Mouse (Mus musculus): Measurements from ENCODE around the gene Taar1. TPM values are rescaled to one million over a fixed set of nuclear protein-coding genes. Genes with fewer than 3 reads are reported as not detected.
A peak's percentile ranks its signal among the peaks of the same experiment; 100 is the strongest.

Taar1 gene
- polyA plus RNA-seq (2015; fragmentation: Nextera tagmentation; extraction: Ambion mirVana) = not detected in 2 replicates

DNA sequence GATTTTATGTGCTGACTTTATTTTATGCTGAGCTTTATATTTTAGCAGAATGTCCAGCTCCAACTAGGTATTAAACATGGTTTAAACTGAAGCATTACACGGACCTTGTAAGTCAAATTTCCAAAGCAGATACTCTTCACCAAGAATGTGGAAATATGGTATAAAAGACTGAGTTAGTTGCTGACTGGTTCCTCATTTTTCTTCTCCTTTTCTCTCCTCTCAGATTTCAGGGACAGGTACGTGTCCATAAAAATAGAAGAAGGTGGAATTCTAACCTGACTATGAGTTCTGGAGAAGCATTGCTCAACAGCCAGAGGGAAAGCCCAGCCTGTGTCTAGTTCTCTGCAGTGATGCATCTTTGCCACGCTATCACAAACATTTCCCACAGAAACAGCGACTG lies at the start of gene Taar1:
Gene Taar1 (plus strand): TSS at position 301 of the 400 bp plus-strand sequence.
- ATAC-seq (ENCODE audit: low read depth) = no peak
- no peak within 1 kb of the TSS for H3K9ac ChIP-seq (ENCODE audit: low read depth, low read length)
- H3K9me3 ChIP-seq (replicated peaks; ENCODE audit: control insufficient read depth, low read length) = no peaks in the 10 kb centered on the region
- H3K4me2 ChIP-seq (ENCODE audit: low read depth, low read length) = no peak within 1 kb of the TSS
- WGBS (ENCODE audit: insufficient replicate concordance) = 56% methylated on average over 4 of the region's 4 CpGs
- H3K4me3 ChIP-seq (ENCODE audit: low read depth, low read length) = no peak within 1 kb of the TSS
- no peak within 1 kb of the TSS for H3K27ac ChIP-seq (ENCODE audit: low read length)
- H3K4me1 ChIP-seq (ENCODE audit: control insufficient read depth, low read depth, low read length) = no peaks in the 10 kb centered on the region
- H3K27me3 ChIP-seq (ENCODE audit: control insufficient read depth, insufficient read depth, low read depth, low read length) = no peaks in the 10 kb centered on the region
- H3K36me3 ChIP-seq (ENCODE audit: control insufficient read depth, insufficient read depth) = no peaks in the 10 kb centered on the region

DNA sequence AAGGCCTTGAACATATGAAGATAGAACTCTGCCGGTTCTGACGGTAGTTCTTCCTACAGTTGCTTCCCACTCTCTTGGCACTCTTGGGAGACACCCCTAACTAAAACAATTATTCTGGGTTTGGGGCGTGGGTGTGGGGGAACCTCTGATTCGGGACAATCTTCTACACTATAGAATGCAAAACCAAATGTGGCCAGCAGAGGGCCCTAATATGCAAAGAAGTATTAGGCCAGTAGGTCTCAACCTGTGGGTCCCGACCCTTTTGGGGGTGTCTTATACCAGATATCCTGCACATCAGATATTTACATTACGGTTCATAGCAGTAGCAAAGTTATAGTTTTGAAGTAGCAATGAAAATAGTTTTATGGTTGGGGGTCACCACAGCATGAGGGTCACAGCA lies 39.5 kb upstream of the Taar1 start:
- Histone ChIP-seq H3K9me3 (replicated peaks; ENCODE audit: control insufficient read depth, low read length) (no peaks in the 10 kb centered on the region), H3K4me2 (ENCODE audit: low read depth, low read length) (no peak overlapping the region), H3K4me1 (ENCODE audit: control insufficient read depth, low read depth, low read length) (no peaks in the 10 kb centered on the region), H3K27ac (ENCODE audit: low read length) (no peak overlapping the region), H3K4me3 (ENCODE audit: low read depth, low read length) (no peak overlapping the region), H3K27me3 (ENCODE audit: control insufficient read depth, insufficient read depth, low read depth, low read length) (no peaks in the 10 kb centered on the region), H3K9ac (ENCODE audit: low read depth, low read length) (no peak overlapping the region), H3K36me3 (ENCODE audit: control insufficient read depth, insufficient read depth) (no peaks in the 10 kb centered on the region)
- 63% methylated on average over 6 of the region's 6 CpGs for WGBS (ENCODE audit: insufficient replicate concordance)
- ATAC-seq (ENCODE audit: low read depth) = no peak

DNA sequence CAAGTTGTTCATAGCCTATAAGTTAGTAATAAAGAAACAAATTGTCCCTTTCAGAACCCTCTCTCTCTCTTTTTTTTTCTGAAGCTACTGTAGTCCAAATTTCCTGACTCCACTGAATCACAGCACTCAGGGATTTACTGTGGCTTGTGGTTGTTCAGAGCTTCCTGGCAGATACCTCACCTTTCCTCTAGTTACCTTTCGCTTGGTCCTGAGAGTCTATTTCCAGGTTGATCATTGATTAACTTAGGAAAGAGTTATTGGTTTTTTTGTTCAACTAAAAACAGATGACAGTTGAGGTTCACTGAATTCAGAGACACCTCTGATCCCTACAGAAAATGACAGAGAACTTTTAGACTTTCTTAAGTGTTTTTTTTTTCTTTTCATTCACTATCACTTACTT lies 35.2 kb upstream of the Taar1 start:
- no peaks in the 10 kb centered on the region for H3K4me1 ChIP-seq (ENCODE audit: control insufficient read depth, low read depth, low read length)
- H3K4me2 ChIP-seq (ENCODE audit: low read depth, low read length) = no peak overlapping the region
- no peaks in the 10 kb centered on the region for H3K27me3 ChIP-seq (ENCODE audit: control insufficient read depth, insufficient read depth, low read depth, low read length)
- H3K36me3 ChIP-seq (ENCODE audit: control insufficient read depth, insufficient read depth) = no peaks in the 10 kb centered on the region
- no peak overlapping the region for H3K27ac ChIP-seq (ENCODE audit: low read length)
- no peak overlapping the region for H3K4me3 ChIP-seq (ENCODE audit: low read depth, low read length)
- H3K9ac ChIP-seq (ENCODE audit: low read depth, low read length) = no peak overlapping the region
- 50% methylated on average over 1 of the region's 1 CpGs for WGBS (ENCODE audit: insufficient replicate concordance)
- peak; percentile 53; the same call in 1 of the 2 replicates for ATAC-seq (ENCODE audit: low read depth)
- no peaks in the 10 kb centered on the region for H3K9me3 ChIP-seq (replicated peaks; ENCODE audit: control insufficient read depth, low read length)

DNA sequence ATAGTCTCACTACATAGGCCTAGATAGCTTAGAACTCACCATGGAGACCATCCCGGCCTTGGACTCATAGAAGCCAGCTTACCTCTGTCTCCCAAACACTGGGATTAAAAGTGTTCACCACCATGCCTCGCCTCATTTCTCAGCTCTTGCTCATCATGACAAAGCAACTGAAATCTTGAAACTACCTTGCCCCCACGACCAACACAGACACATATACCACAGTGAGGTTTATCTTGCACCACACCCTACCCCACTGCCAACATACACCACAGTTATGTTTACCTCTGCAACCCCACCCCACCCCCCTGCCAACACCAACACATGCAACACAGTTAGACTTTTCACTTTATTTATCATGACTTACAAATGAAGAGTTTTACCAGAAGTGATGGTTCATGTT lies 34.1 kb upstream of the Taar1 start:
- Histone ChIP-seq H3K9ac (ENCODE audit: low read depth, low read length) (no peak overlapping the region), H3K9me3 (replicated peaks; ENCODE audit: control insufficient read depth, low read length) (no peaks in the 10 kb centered on the region), H3K4me1 (ENCODE audit: control insufficient read depth, low read depth, low read length) (no peaks in the 10 kb centered on the region), H3K27me3 (ENCODE audit: control insufficient read depth, insufficient read depth, low read depth, low read length) (no peaks in the 10 kb centered on the region), H3K36me3 (ENCODE audit: control insufficient read depth, insufficient read depth) (no peaks in the 10 kb centered on the region), H3K4me2 (ENCODE audit: low read depth, low read length) (no peak overlapping the region), H3K27ac (ENCODE audit: low read length) (no peak overlapping the region), H3K4me3 (ENCODE audit: low read depth, low read length) (no peak overlapping the region)
- whole genome bisulfite sequencing (ENCODE audit: insufficient replicate concordance) = 40% methylated on average over 3 of the region's 3 CpGs
- no peak for ATAC-seq (ENCODE audit: low read depth)

DNA sequence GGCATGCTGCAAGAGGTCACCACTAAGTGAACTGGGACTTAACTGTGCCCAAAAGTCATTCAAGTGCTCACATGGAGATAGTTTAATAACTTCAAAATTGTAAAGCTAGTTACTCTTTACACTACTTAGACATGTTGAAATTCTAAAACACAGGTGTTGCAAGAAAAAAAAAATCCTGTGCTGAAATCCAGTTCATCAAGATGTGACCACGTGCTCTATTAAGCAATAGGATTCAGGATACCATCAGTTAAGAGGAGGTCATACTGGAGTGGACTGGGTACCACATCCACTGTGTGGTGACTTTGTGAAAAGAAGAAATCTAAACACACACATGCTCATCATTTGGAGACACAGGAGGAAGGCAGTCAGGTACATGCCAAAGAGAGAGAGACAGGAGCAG lies 27.2 kb upstream of the Taar1 start:
- H3K27me3 ChIP-seq (ENCODE audit: control insufficient read depth, insufficient read depth, low read depth, low read length) = no peaks in the 10 kb centered on the region
- ATAC-seq (ENCODE audit: low read depth) = no peak
- no peaks in the 10 kb centered on the region for H3K9me3 ChIP-seq (replicated peaks; ENCODE audit: control insufficient read depth, low read length)
- no peak overlapping the region for H3K27ac ChIP-seq (ENCODE audit: low read length)
- H3K4me3 ChIP-seq (ENCODE audit: low read depth, low read length) = no peak overlapping the region
- no peak overlapping the region for H3K4me2 ChIP-seq (ENCODE audit: low read depth, low read length)
- no peak overlapping the region for H3K9ac ChIP-seq (ENCODE audit: low read depth, low read length)
- no peaks in the 10 kb centered on the region for H3K4me1 ChIP-seq (ENCODE audit: control insufficient read depth, low read depth, low read length)
- WGBS (ENCODE audit: insufficient replicate concordance) = 53% methylated on average over 1 of the region's 1 CpGs
- H3K36me3 ChIP-seq (ENCODE audit: control insufficient read depth, insufficient read depth) = no peaks in the 10 kb centered on the region

DNA sequence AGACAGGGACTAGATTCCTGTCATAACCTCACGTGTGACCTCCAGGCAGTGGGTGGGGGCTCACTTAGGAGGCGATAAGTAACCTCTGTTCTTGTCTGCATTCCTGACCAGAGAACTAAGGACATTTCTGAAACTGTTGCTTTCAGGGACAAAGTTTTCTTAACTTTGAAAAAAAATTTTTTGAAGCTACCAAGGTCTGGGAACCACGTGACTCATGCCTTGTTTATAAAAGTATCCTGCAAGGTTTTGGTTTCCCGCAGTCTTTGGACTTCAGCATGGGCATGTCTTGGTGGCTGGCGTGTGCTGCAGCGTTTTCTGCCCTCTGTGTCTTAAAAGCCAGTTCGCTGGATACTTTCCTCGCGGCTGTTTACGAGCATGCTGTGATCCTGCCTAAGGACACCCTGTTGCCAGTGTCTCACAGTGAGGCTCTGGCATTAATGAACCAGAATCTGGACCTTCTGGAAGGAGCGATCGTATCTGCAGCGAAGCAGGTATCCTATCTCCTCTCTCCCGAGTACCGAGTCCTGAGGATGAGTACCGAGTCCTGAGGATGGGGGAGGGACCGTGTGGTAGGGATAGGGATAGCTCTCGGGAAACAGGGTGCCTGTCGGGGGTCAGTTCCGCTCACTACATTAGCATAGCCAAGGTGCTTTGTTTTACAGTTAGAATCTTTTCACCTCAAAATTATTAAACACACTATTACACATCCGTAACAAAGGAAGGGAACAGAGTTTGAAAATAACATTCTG lies 25.4 kb upstream of the Taar1 start, which contains the start of gene Vnn1:
Gene Vnn1 (plus strand): TSS at position 88 of the 749 bp plus-strand sequence.
- peak within 1 kb of the TSS; percentile 23; the same call in 1 of the 2 replicates for H3K4me3 ChIP-seq (ENCODE audit: low read depth, low read length)
- H3K4me2 ChIP-seq (ENCODE audit: low read depth, low read length) = peak within 1 kb of the TSS; percentile 41
- H3K9me3 ChIP-seq (replicated peaks; ENCODE audit: control insufficient read depth, low read length) = no peaks in the 10 kb centered on the region
- H3K9ac ChIP-seq (ENCODE audit: low read depth, low read length) = no peak within 1 kb of the TSS
- H3K27ac ChIP-seq (ENCODE audit: low read length) = no peak within 1 kb of the TSS
- H3K27me3 ChIP-seq (ENCODE audit: control insufficient read depth, insufficient read depth, low read depth, low read length) = no peaks in the 10 kb centered on the region
- 34% methylated on average over 21 of the region's 21 CpGs for WGBS (ENCODE audit: insufficient replicate concordance)
- H3K36me3 ChIP-seq (ENCODE audit: control insufficient read depth, insufficient read depth) = no peaks in the 10 kb centered on the region
- no peak for ATAC-seq (ENCODE audit: low read depth)
- H3K4me1 ChIP-seq (ENCODE audit: control insufficient read depth, low read depth, low read length) = no peaks in the 10 kb centered on the region

DNA sequence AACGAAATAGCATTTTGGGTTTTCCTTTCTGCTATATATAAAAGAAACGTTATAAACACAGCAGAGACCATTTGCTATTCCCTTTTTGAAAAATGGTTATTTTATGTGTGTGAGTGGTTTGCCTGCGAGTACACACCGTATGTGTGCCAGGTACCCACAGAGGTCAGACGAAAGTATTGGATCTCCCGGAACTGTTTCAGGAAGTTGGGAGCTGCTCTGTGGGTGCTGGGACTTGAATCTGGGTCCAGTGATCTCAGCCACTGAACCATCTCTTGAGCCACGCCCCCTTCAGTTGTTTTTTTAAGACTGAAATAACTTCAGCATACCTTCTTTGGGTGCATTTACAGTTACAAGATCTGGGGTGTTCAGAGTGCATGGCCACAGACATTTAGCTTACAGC lies 24.8 kb upstream of the Taar1 start:
- ATAC-seq (ENCODE audit: low read depth) = no peak
- Histone ChIP-seq H3K9ac (ENCODE audit: low read depth, low read length) (no peak overlapping the region), H3K4me3 (ENCODE audit: low read depth, low read length) (no peak overlapping the region), H3K4me2 (ENCODE audit: low read depth, low read length) (no peak overlapping the region), H3K4me1 (ENCODE audit: control insufficient read depth, low read depth, low read length) (no peaks in the 10 kb centered on the region), H3K27ac (ENCODE audit: low read length) (no peak overlapping the region), H3K36me3 (ENCODE audit: control insufficient read depth, insufficient read depth) (no peaks in the 10 kb centered on the region), H3K9me3 (replicated peaks; ENCODE audit: control insufficient read depth, low read length) (no peaks in the 10 kb centered on the region), H3K27me3 (ENCODE audit: control insufficient read depth, insufficient read depth, low read depth, low read length) (no peaks in the 10 kb centered on the region)
- whole genome bisulfite sequencing (ENCODE audit: insufficient replicate concordance) = 51% methylated on average over 7 of the region's 7 CpGs

DNA sequence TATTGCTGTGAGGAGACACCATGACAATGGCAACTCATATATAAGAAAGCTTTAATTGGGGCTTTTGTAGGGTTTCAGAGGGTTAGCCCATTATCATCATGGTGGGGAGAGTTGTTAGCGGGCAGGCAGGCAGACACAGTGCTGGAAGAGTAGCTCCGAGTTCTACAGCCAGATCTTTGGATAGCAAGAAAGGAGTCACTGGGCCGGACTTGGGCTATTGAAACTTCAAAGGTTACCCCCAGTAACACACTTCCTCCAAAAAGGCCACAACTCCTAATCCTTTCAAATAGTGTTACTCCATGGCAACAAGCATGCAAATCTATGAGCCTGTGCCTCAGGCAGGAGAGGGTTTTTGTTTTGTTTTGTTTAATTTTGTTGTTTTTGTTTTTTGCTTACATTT lies 19.0 kb upstream of the Taar1 start:
- Histone ChIP-seq H3K27me3 (ENCODE audit: control insufficient read depth, insufficient read depth, low read depth, low read length) (no peaks in the 10 kb centered on the region), H3K4me2 (ENCODE audit: low read depth, low read length) (no peak overlapping the region), H3K9ac (ENCODE audit: low read depth, low read length) (no peak overlapping the region), H3K4me1 (ENCODE audit: control insufficient read depth, low read depth, low read length) (no peaks in the 10 kb centered on the region), H3K4me3 (ENCODE audit: low read depth, low read length) (no peak overlapping the region), H3K9me3 (replicated peaks; ENCODE audit: control insufficient read depth, low read length) (no peaks in the 10 kb centered on the region), H3K36me3 (ENCODE audit: control insufficient read depth, insufficient read depth) (no peaks in the 10 kb centered on the region), H3K27ac (ENCODE audit: low read length) (no peak overlapping the region)
- WGBS (ENCODE audit: insufficient replicate concordance) = 67% methylated on average over 3 of the region's 3 CpGs
- ATAC-seq (ENCODE audit: low read depth) = no peak

DNA sequence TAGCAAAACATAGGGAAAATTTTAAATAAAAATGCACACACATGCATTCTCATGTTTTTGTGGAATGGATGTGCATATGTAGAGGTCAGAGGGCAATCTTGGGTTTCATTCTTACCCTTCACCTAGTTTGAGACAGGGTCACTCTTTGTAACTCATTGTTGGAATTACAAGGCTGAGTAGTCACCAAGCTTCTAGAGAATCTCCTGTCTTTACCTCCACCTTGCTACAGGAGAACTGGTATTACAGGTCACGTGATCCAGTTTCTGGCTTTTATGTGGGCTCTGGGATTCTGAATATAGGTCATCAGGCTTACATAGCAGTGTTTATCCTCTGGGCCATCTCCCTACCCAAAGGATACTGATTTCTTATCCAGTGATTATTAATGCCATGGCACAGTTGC lies 14.5 kb upstream of the Taar1 start:
- no peaks in the 10 kb centered on the region for H3K27me3 ChIP-seq (ENCODE audit: control insufficient read depth, insufficient read depth, low read depth, low read length)
- no peaks in the 10 kb centered on the region for H3K4me1 ChIP-seq (ENCODE audit: control insufficient read depth, low read depth, low read length)
- no peak for ATAC-seq (ENCODE audit: low read depth)
- H3K4me2 ChIP-seq (ENCODE audit: low read depth, low read length) = no peak overlapping the region
- no peak overlapping the region for H3K9ac ChIP-seq (ENCODE audit: low read depth, low read length)
- H3K27ac ChIP-seq (ENCODE audit: low read length) = no peak overlapping the region
- H3K36me3 ChIP-seq (ENCODE audit: control insufficient read depth, insufficient read depth) = no peaks in the 10 kb centered on the region
- H3K4me3 ChIP-seq (ENCODE audit: low read depth, low read length) = no peak overlapping the region
- no peaks in the 10 kb centered on the region for H3K9me3 ChIP-seq (replicated peaks; ENCODE audit: control insufficient read depth, low read length)
- WGBS (ENCODE audit: insufficient replicate concordance) = 66% methylated on average over 1 of the region's 1 CpGs
